Mouse (Mus musculus) limb, embryonic 11.5 days (tissue): ENCODE data around the gene Selp. TPM values are rescaled to one million over a fixed set of nuclear protein-coding genes. Genes with fewer than 3 reads are reported as not detected.

Experiments used
- ATAC-seq: fragments of 200-750 bp; cut with Nextera tagmentation; 2 replicates; pipeline ENCODE4 v1.8.0; 2017; ENCODE audit warnings: low read depth; ENCODE audit not compliant: insufficient number of reproducible peaks, low FRiP score, low TSS enrichment
- DNase-seq: peaks from one replicate; pipeline ENCODE4 v3.0.0-alpha.2; 2015; ENCODE audit warnings: low spot score
- H3K27ac ChIP-seq: fragments of 300-500 bp; sonication (generic); replicated peaks from 2 replicates; pipeline ENCODE4 v1.5.1; 2014; ENCODE audit warnings: low read depth, mild to moderate bottlenecking, low read length
- H3K27me3 ChIP-seq: fragments of 300-500 bp; sonication (generic); 2 replicates; pipeline ENCODE4 v1.6.1; 2014; ENCODE audit warnings: mild to moderate bottlenecking, low read length, mixed read lengths; ENCODE audit not compliant: control insufficient read depth, insufficient read depth
- H3K36me3 ChIP-seq: fragments of 300-500 bp; sonication (generic); 2 replicates; pipeline ENCODE4 v1.6.1; 2014; ENCODE audit warnings: mild to moderate bottlenecking, low read length, moderate library complexity, mixed read lengths; ENCODE audit not compliant: control insufficient read depth, insufficient read depth
- H3K4me1 ChIP-seq: fragments of 300-500 bp; sonication (generic); 2 replicates; pipeline ENCODE4 v1.6.1; 2014; ENCODE audit warnings: low read length, mixed read lengths; ENCODE audit not compliant: control insufficient read depth, insufficient read depth
- H3K4me2 ChIP-seq: fragments of 300-500 bp; sonication (generic); 2 replicates; pipeline ENCODE4 v1.6.1; 2014; ENCODE audit warnings: low read depth, mild to moderate bottlenecking, moderate library complexity; ENCODE audit not compliant: severe bottlenecking
- H3K4me3 ChIP-seq: fragments of 300-500 bp; sonication (generic); 2 replicates; pipeline ENCODE4 v1.5.1; 2014; ENCODE audit warnings: low read depth, low read length
- H3K9ac ChIP-seq: fragments of 300-500 bp; sonication (generic); 2 replicates; pipeline ENCODE4 v1.6.1; 2014; ENCODE audit warnings: mild to moderate bottlenecking, low read length
- H3K9me3 ChIP-seq: fragments of 300-500 bp; sonication (generic); 2 replicates; pipeline ENCODE4 v1.6.1; 2016; ENCODE audit warnings: low read length; ENCODE audit not compliant: control insufficient read depth
- WGBS: fragments of 180-500 bp; shearing (Covaris S2); extraction: QIAGEN DNeasy Blood & Tissue Kit; methylation state at CpG from one replicate; pipeline ENCODE4 v1.1.7; 2014; 5-methylcytosine and 5-hydroxymethylcytosine counted together
- polyA plus RNA-seq: library from polyadenylated mRNA; unstranded; fragments of >200 nt; fragmentation: Nextera tagmentation; extraction: Ambion mirVana; gene quantifications from 2 replicates; pipeline ENCODE4 v1.2.1, GENCODE M21; 2014

Selp gene
- polyA plus RNA-seq, 1 experiment from 2014 or later: 0.07 TPM

DNA sequence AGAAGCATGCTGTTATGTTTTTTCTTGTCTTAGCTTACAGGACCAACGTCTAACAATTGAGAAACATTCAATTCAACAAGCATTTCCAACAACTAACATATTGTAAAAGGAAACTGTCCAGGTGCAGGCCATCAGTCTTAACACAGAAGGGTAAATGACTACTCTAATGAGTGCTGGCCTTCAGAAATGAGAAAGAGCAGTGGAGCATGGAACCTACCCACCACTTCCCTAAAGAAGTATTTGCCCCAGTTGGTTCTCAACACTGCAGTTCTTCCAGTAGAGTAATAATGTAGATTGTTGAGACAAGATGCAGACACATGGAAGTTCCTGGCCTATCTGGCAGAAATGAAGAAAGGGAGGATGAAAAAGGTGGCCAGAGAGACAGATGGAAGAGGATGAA is 38.6 kb upstream of the Selp start:
- no peak for ATAC-seq
- H3K4me1 ChIP-seq: no peaks in the 10 kb centered on the region
- H3K9ac ChIP-seq: no peak overlapping the region
- H3K36me3 ChIP-seq: no peaks in the 10 kb centered on the region
- no peak overlapping the region for H3K4me3 ChIP-seq
- H3K4me2 ChIP-seq: no peak overlapping the region
- WGBS: 69% methylated on average over 1 of the region's 1 CpGs
- H3K9me3 ChIP-seq: no peaks in the 10 kb centered on the region
- H3K27ac ChIP-seq: no peak overlapping the region
- no peak for DNase-seq
- H3K27me3 ChIP-seq: no peaks in the 10 kb centered on the region

GRCm38 (mm10) chr1:164077031-164077430 is 38.0 kb upstream of the Selp start:
- 94% methylated on average over 3 of the region's 3 CpGs for WGBS
- no peak for DNase-seq

DNA sequence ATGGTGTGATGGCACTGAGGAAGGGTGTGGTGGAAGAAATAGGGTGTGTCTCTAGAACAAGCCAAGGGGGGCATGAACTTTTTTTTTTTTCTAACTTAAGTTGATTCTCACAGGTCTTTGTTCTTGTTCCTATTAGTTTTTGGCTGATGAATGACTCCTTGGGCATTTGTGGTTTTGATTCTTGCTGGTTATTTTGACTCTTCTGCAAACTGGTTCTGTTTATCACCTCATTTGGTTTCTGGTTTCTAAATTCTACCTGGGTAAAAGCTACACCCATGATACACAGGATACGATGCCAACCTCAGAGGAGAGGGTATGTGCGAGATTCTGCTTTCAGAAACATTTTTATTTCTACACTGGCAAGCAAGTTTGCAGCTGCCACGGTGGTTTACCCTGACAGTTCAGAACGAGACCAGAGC is 36.7 kb upstream of the Selp start:
- no peak overlapping the region for H3K9ac ChIP-seq
- 82% methylated on average over 4 of the region's 4 CpGs for WGBS
- no peak overlapping the region for H3K4me3 ChIP-seq
- H3K9me3 ChIP-seq: no peaks in the 10 kb centered on the region
- H3K27ac ChIP-seq: no peak overlapping the region
- no peaks in the 10 kb centered on the region for H3K4me1 ChIP-seq
- no peak for ATAC-seq
- DNase-seq: no peak
- no peak overlapping the region for H3K4me2 ChIP-seq
- no peaks in the 10 kb centered on the region for H3K36me3 ChIP-seq
- no peaks in the 10 kb centered on the region for H3K27me3 ChIP-seq

More at GRCm38 (mm10) chr1:164077031-164077430, 38.0 kb upstream of the Selp start:
- Histone ChIP-seq H3K9me3 (no peaks in the 10 kb centered on the region), H3K27ac (no peak overlapping the region), H3K4me3 (no peak overlapping the region), H3K4me1 (no peaks in the 10 kb centered on the region), H3K4me2 (no peak overlapping the region), H3K9ac (no peak overlapping the region), H3K36me3 (no peaks in the 10 kb centered on the region), H3K27me3 (no peaks in the 10 kb centered on the region)
- ATAC-seq: no peak

DNA sequence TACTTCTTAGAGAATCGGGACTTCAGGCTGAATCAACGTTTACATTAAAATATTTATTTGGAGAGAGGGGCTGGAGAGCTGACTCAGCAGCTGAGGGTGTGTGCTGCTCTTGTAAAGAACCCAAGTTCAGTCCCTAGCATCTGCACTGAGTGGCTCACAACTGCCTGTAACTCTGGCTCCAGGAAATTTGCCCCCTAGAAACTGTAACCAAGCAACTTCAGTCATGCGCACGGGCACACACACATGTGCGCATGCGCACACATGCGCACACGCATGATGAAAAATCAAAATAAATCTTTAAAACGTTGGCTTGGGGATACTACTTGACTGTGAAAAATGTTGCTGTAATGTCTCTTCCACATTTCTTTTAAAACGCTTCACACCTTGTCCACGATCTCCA is 36.0 kb upstream of the Selp start:
- Histone ChIP-seq H3K4me1 (no peaks in the 10 kb centered on the region), H3K9me3 (no peaks in the 10 kb centered on the region), H3K27me3 (no peaks in the 10 kb centered on the region), H3K9ac (no peak overlapping the region), H3K27ac (no peak overlapping the region), H3K4me3 (no peak overlapping the region), H3K36me3 (no peaks in the 10 kb centered on the region), H3K4me2 (no peak overlapping the region)
- ATAC-seq (no peak), DNase-seq (no peak)
- 86% methylated on average over 11 of the region's 11 CpGs for WGBS

- Histone ChIP-seq H3K27ac (no peak overlapping the region), H3K9ac (no peak overlapping the region), H3K9me3 (no peaks in the 10 kb centered on the region), H3K4me2 (no peak overlapping the region), H3K27me3 (no peaks in the 10 kb centered on the region), H3K4me3 (no peak overlapping the region), H3K4me1 (no peaks in the 10 kb centered on the region), H3K36me3 (no peaks in the 10 kb centered on the region)
- WGBS: 88% methylated on average over 4 of the region's 4 CpGs
- DNase-seq: no peak
- ATAC-seq: no peak
Measured at GRCm38 (mm10) chr1:164083046-164083445, 32.0 kb upstream of the Selp start.

- WGBS: 88% methylated on average over 3 of the region's 3 CpGs
- H3K27me3 ChIP-seq: no peaks in the 10 kb centered on the region
Measured at GRCm38 (mm10) chr1:164086797-164087196, 28.3 kb upstream of the Selp start.

GRCm38 (mm10) chr1:164087872-164088271 is 27.2 kb upstream of the Selp start:
- 91% methylated on average over 5 of the region's 5 CpGs for WGBS
- H3K4me3 ChIP-seq: no peak overlapping the region

More at GRCm38 (mm10) chr1:164086797-164087196, 28.3 kb upstream of the Selp start:
- Histone ChIP-seq H3K4me1 (no peaks in the 10 kb centered on the region), H3K4me3 (no peak overlapping the region), H3K27ac (no peak overlapping the region), H3K36me3 (no peaks in the 10 kb centered on the region), H3K4me2 (no peak overlapping the region), H3K9ac (no peak overlapping the region), H3K9me3 (no peaks in the 10 kb centered on the region)
- no peak for ATAC-seq
- no peak for DNase-seq

GRCm38 (mm10) chr1:164096780-164097179 is 18.3 kb upstream of the Selp start:
- no peak for ATAC-seq
- H3K9me3 ChIP-seq: no peaks in the 10 kb centered on the region
- 72% methylated on average over 6 of the region's 6 CpGs for whole genome bisulfite sequencing

More at GRCm38 (mm10) chr1:164087872-164088271, 27.2 kb upstream of the Selp start:
- Histone ChIP-seq H3K27ac (no peak overlapping the region), H3K9me3 (no peaks in the 10 kb centered on the region), H3K27me3 (no peaks in the 10 kb centered on the region), H3K4me1 (no peaks in the 10 kb centered on the region), H3K4me2 (no peak overlapping the region), H3K36me3 (no peaks in the 10 kb centered on the region), H3K9ac (no peak overlapping the region)
- DNase-seq: no peak
- ATAC-seq: no peak

DNA sequence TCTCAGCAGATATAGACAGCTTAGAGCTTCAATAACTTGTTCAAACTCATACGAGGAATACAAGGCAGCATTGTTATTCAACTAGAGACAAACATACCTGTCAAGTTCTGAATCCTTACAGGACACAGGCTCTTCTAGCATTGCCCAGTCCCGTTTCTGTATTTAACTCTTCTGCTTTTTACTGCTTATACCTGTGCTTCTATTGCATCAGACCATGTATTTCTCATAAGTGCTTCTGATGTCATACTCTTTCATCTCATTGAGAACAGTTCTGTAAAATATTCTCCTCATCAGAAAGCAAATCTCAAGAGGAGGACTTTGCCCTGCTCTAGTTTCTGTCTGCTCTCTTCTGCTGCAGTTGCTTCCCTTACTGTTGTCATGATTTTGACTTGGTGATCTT is 17.2 kb upstream of the Selp start:
- Histone ChIP-seq H3K27ac (no peak overlapping the region), H3K4me1 (no peaks in the 10 kb centered on the region), H3K27me3 (no peaks in the 10 kb centered on the region), H3K9me3 (no peaks in the 10 kb centered on the region), H3K36me3 (no peaks in the 10 kb centered on the region), H3K9ac (no peak overlapping the region), H3K4me2 (no peak overlapping the region), H3K4me3 (no peak overlapping the region)
- WGBS: 88% methylated on average over 2 of the region's 2 CpGs
- DNase-seq: no peak
- no peak for ATAC-seq

More at GRCm38 (mm10) chr1:164096780-164097179, 18.3 kb upstream of the Selp start:
- no peak overlapping the region for H3K9ac ChIP-seq
- H3K4me3 ChIP-seq: no peak overlapping the region
- no peak overlapping the region for H3K27ac ChIP-seq
- no peak for DNase-seq
- H3K27me3 ChIP-seq: no peaks in the 10 kb centered on the region
- H3K4me1 ChIP-seq: no peaks in the 10 kb centered on the region
- no peaks in the 10 kb centered on the region for H3K36me3 ChIP-seq
- H3K4me2 ChIP-seq: no peak overlapping the region
